In genomic region chr5:8368328-8368692, GRCm38 (mm10) we compare ENCODE assay signal across 8 mouse cellular contexts. TPM values are rescaled to one million over a fixed set of nuclear protein-coding genes. Genes with fewer than 3 reads are reported as not detected.
A peak's percentile ranks its signal among the peaks of the same experiment; 100 is the strongest.
DNase-seq lines count a peak whose midpoint lies in the region; ATAC-seq and TF ChIP-seq lines count a peak whose summit lies in the region.

No protein-coding gene starts in this region.

- H3K27me3 ChIP-seq in heart, embryonic 10.5 days (ENCODE audit: insufficient read depth, poor library complexity, severe bottlenecking) = peaks cover 12% of the 10 kb centered on the region; the same call in 1 of the 2 replicates
- H3K27me3 ChIP-seq in testis, adult 2 months (ENCODE audit: control insufficient read depth, insufficient read depth, low read length) = no peaks in the 10 kb centered on the region
- H3K27me3 ChIP-seq in liver, embryonic 14.5 days (ENCODE audit: control insufficient read depth, insufficient read depth, low read length) = peaks cover 15% of the 10 kb centered on the region

- H3K4me2 ChIP-seq in liver, embryonic 14.5 days (ENCODE audit: low read depth) = peak overlapping the region; percentile 52; the same call in 1 of the 2 replicates

- H3K4me3 ChIP-seq in heart, embryonic 10.5 days = peak overlapping the region; percentile 79
- H3K4me3 ChIP-seq in testis, adult 2 months (ENCODE audit: control insufficient read depth, low read depth, low read length) = peak overlapping the region; percentile 58
- H3K4me3 ChIP-seq in liver, embryonic 14.5 days (ENCODE audit: insufficient read depth in 1 of 2, low read depth in 2 of 2, low read length in 2 of 2) = peak overlapping the region in 1 of 2 experiments; percentile 13; a peak in 1 of 4 replicates

- intact Hi-C loops in heart, postnatal 25 days (cut with DNase I) = loop anchor here (10.0 kb wide), 1 partner anchor 204 kb away; no protein-coding TSS in a partner anchor

- H3K9me3 ChIP-seq in heart, embryonic 10.5 days = no peaks in the 10 kb centered on the region
- no peaks in the 10 kb centered on the region for H3K9me3 ChIP-seq in liver, embryonic 14.5 days (ENCODE audit: control insufficient read depth, low read length)

- H3K27ac ChIP-seq in heart, embryonic 10.5 days = no peak overlapping the region
- no peak overlapping the region for H3K27ac ChIP-seq in testis, adult 2 months (ENCODE audit: control insufficient read depth, insufficient read depth, low read depth, low read length)
- H3K27ac ChIP-seq in liver, embryonic 14.5 days = no peak overlapping the region

- no peak for DNase-seq in heart, embryonic 10.5 days (ENCODE audit: low spot score)
- DNase-seq in heart, postnatal 25 days (ENCODE audit: low spot score) = no peak
- DNase-seq in testis, postnatal 14 days (ENCODE audit: low spot score) = no peak
- DNase-seq in liver, embryonic 14.5 days (ENCODE audit: low read depth in 3 of 3, low spot score in 3 of 3) = no peak
- no peak for DNase-seq in urinary bladder, postnatal 4 days (ENCODE audit: low spot score in 2 of 2)
- no peak for DNase-seq in adipocyte (ENCODE audit: low spot score)
- DNase-seq in gastrocnemius, postnatal 10 days = no peak

- WGBS in heart, embryonic 10.5 days = 32% methylated on average over 7 of the region's 7 CpGs
- 29% methylated on average over 7 of the region's 7 CpGs for WGBS in liver, embryonic 14.5 days (ENCODE audit: insufficient replicate concordance)

- no peak overlapping the region for H3K9ac ChIP-seq in liver, embryonic 14.5 days (replicated peaks)

- no peaks in the 10 kb centered on the region for H3K36me3 ChIP-seq in heart, embryonic 10.5 days
- no peaks in the 10 kb centered on the region for H3K36me3 ChIP-seq in testis, adult 2 months (ENCODE audit: control insufficient read depth, insufficient read depth, low read length)
- H3K36me3 ChIP-seq in liver, embryonic 14.5 days (replicated peaks; ENCODE audit: control insufficient read depth, insufficient read depth, low read depth) = no peaks in the 10 kb centered on the region

- no peak for TF ChIP-seq CTCF in testis, adult 2 months (IDR thresholded peaks at IDR 0.05; ENCODE audit: control insufficient read depth, insufficient read depth, insufficient replicate concordance, low read depth, low read length)
- TF ChIP-seq CTCF in liver, embryonic 14.5 days (IDR thresholded peaks at IDR 0.05; ENCODE audit: low read depth) = no peak

- TF ChIP-seq POLR2A in testis, adult 2 months (IDR thresholded peaks at IDR 0.05; ENCODE audit: control insufficient read depth, low read depth, low read length) = no peak

- no peak for ATAC-seq in liver, embryonic 14.5 days (ENCODE audit: insufficient read depth)

- peaks cover 6% of the 10 kb centered on the region; the same call in 1 of the 2 replicates for H3K4me1 ChIP-seq in heart, embryonic 10.5 days
- peaks cover 13% of the 10 kb centered on the region for H3K4me1 ChIP-seq in testis, adult 2 months (ENCODE audit: control insufficient read depth, insufficient read depth, low read length)
- no peaks in the 10 kb centered on the region for H3K4me1 ChIP-seq in liver, embryonic 14.5 days (replicated peaks; ENCODE audit: control insufficient read depth in 2 of 2, insufficient read depth in 2 of 2, low read length in 1 of 2)

- no peak for TF ChIP-seq EP300 in liver, embryonic 14.5 days (IDR thresholded peaks at IDR 0.05; ENCODE audit: low read depth)

RNA-seq across cellular contexts. Expression of gene Adam22, which starts 0.3 kb away (rescaled TPM):
- 4.7 TPM in 2 replicates for polyA plus RNA-seq in heart, embryonic 10.5 days (2016; fragmentation: Nextera tagmentation; extraction: Ambion mirVana)
- total RNA-seq in heart, postnatal 25 days (2021) = 1 to 10 TPM; 3.0 to 3.8 TPM
- polyA plus RNA-seq in testis, adult 2 months (2012; rRNA removed) = 3.2 and 3.6 TPM in 2 replicates
- polyA plus RNA-seq in liver, embryonic 14.5 days (2012; rRNA removed) = 0.06 and 0.13 TPM in 2 replicates
- 0.25 and 0.29 TPM in 2 replicates for polyA plus RNA-seq in liver, embryonic 14.5 days (2014; fragmentation: Nextera tagmentation; extraction: Ambion mirVana)
- 1 to 10 TPM; 5.6 to 7.2 TPM for total RNA-seq in gastrocnemius, postnatal 10 days (2021)

RNA-seq across cellular contexts. Expression of gene Dbf4, which starts 54.2 kb away (rescaled TPM):
- polyA plus RNA-seq in heart, embryonic 10.5 days (2016; fragmentation: Nextera tagmentation; extraction: Ambion mirVana) = 39.3 and 48.5 TPM in 2 replicates
- 1 to 10 TPM; 1.3 to 2.7 TPM for total RNA-seq in heart, postnatal 25 days (2021)
- polyA plus RNA-seq in testis, adult 2 months (2012; rRNA removed) = 15.8 and 16.9 TPM in 2 replicates
- 13.6 and 24.8 TPM in 2 replicates for polyA plus RNA-seq in liver, embryonic 14.5 days (2012; rRNA removed)
- polyA plus RNA-seq in liver, embryonic 14.5 days (2014; fragmentation: Nextera tagmentation; extraction: Ambion mirVana) = 32.9 and 34.4 TPM in 2 replicates
- total RNA-seq in gastrocnemius, postnatal 10 days (2021) = 1 to 10 TPM; 5.0 to 7.8 TPM

RNA-seq across cellular contexts. Expression of gene Slc25a40, which starts 54.3 kb away (rescaled TPM):
- 9.1 and 12.7 TPM in 2 replicates for polyA plus RNA-seq in heart, embryonic 10.5 days (2016; fragmentation: Nextera tagmentation; extraction: Ambion mirVana)
- total RNA-seq in heart, postnatal 25 days (2021) = 1 to 10 TPM; 7.5 to 7.6 TPM
- polyA plus RNA-seq in testis, adult 2 months (2012; rRNA removed) = 1.8 and 2.2 TPM in 2 replicates
- 2.2 and 3.4 TPM in 2 replicates for polyA plus RNA-seq in liver, embryonic 14.5 days (2012; rRNA removed)
- 3.7 and 4.2 TPM in 2 replicates for polyA plus RNA-seq in liver, embryonic 14.5 days (2014; fragmentation: Nextera tagmentation; extraction: Ambion mirVana)
- total RNA-seq in gastrocnemius, postnatal 10 days (2021) = 1 to 10 TPM; 5.5 to 7.0 TPM
